Mouse (Mus musculus): ENCODE data around the gene Fam53b. TPM values are rescaled to one million over a fixed set of nuclear protein-coding genes. Genes with fewer than 3 reads are reported as not detected.

The Fam53b gene
- polyA plus RNA-seq, 1 experiment = 22.1 TPM

- Histone ChIP-seq H3K27me3 (replicated peaks) (no peaks in the 10 kb centered on the region), H3K4me1 (peaks cover 90% of the 10 kb centered on the region), H3K4me3 (replicated peaks) (no peak overlapping the region), H3K36me3 (replicated peaks; ENCODE audit: low read length) (peaks cover 43% of the 10 kb centered on the region), H3K9me3 (peaks cover 8% of the 10 kb centered on the region; the same call in 1 of the 2 replicates)
- TF ChIP-seq FLI1 (IDR thresholded peaks at IDR 0.05; ENCODE audit: low read length) (no peak), GATA1 (IDR thresholded peaks at IDR 0.05; ENCODE audit: borderline replicate concordance, low read length) (no peak)
Observed at GRCm38 (mm10) chr7:132702492-132703070, 111.1 kb downstream of the Fam53b start.

- Histone ChIP-seq H3K27me3 (replicated peaks) (no peaks in the 10 kb centered on the region), H3K4me1 (peaks cover 84% of the 10 kb centered on the region), H3K9me3 (peaks cover 9% of the 10 kb centered on the region; the same call in 1 of the 2 replicates), H3K36me3 (replicated peaks; ENCODE audit: low read length) (peaks cover 43% of the 10 kb centered on the region), H3K4me3 (replicated peaks) (no peak overlapping the region)
- TF ChIP-seq GATA1 (IDR thresholded peaks at IDR 0.05; ENCODE audit: borderline replicate concordance, low read length) (no peak), FLI1 (IDR thresholded peaks at IDR 0.05; ENCODE audit: low read length) (no peak)
Observed at GRCm38 (mm10) chr7:132702024-132702423, 111.7 kb downstream of the Fam53b start.

GRCm38 (mm10) chr7:132701412-132701811 lies 112.3 kb downstream of the Fam53b start:
- peaks cover 9% of the 10 kb centered on the region; the same call in 1 of the 2 replicates for H3K9me3 ChIP-seq
- peaks cover 42% of the 10 kb centered on the region for H3K36me3 ChIP-seq (replicated peaks; ENCODE audit: low read length)
- TF ChIP-seq GATA1 (IDR thresholded peaks at IDR 0.05; ENCODE audit: borderline replicate concordance, low read length) = no peak
- no peak for TF ChIP-seq FLI1 (IDR thresholded peaks at IDR 0.05; ENCODE audit: low read length)
- H3K27me3 ChIP-seq (replicated peaks) = no peaks in the 10 kb centered on the region
- peaks cover 85% of the 10 kb centered on the region for H3K4me1 ChIP-seq
- H3K4me3 ChIP-seq (replicated peaks) = no peak overlapping the region

- Histone ChIP-seq H3K4me3 (replicated peaks) (no peak overlapping the region), H3K36me3 (replicated peaks; ENCODE audit: low read length) (peaks cover 34% of the 10 kb centered on the region), H3K4me1 (peaks cover 73% of the 10 kb centered on the region), H3K9me3 (peaks cover 9% of the 10 kb centered on the region; the same call in 1 of the 2 replicates), H3K27me3 (replicated peaks) (no peaks in the 10 kb centered on the region)
- TF ChIP-seq FLI1 (IDR thresholded peaks at IDR 0.05; ENCODE audit: low read length) (no peak), GATA1 (IDR thresholded peaks at IDR 0.05; ENCODE audit: borderline replicate concordance, low read length) (no peak)
Observed at GRCm38 (mm10) chr7:132700107-132700506, 113.6 kb downstream of the Fam53b start.

- no peaks in the 10 kb centered on the region for H3K27me3 ChIP-seq (replicated peaks)
Observed at GRCm38 (mm10) chr7:132699639-132700038, 114.0 kb downstream of the Fam53b start.

GRCm38 (mm10) chr7:132699165-132699564 lies 114.5 kb downstream of the Fam53b start:
- Histone ChIP-seq H3K9me3 (peaks cover 19% of the 10 kb centered on the region), H3K4me1 (peaks cover 64% of the 10 kb centered on the region), H3K36me3 (replicated peaks; ENCODE audit: low read length) (peaks cover 31% of the 10 kb centered on the region), H3K27me3 (replicated peaks) (no peaks in the 10 kb centered on the region), H3K4me3 (replicated peaks) (no peak overlapping the region)
- TF ChIP-seq GATA1 (IDR thresholded peaks at IDR 0.05; ENCODE audit: borderline replicate concordance, low read length) = no peak
- TF ChIP-seq FLI1 (IDR thresholded peaks at IDR 0.05; ENCODE audit: low read length) = no peak

More at GRCm38 (mm10) chr7:132699639-132700038, 114.0 kb downstream of the Fam53b start:
- Histone ChIP-seq H3K4me3 (replicated peaks) (no peak overlapping the region), H3K9me3 (peaks cover 14% of the 10 kb centered on the region), H3K4me1 (peaks cover 68% of the 10 kb centered on the region), H3K36me3 (replicated peaks; ENCODE audit: low read length) (peaks cover 35% of the 10 kb centered on the region)
- no peak for TF ChIP-seq GATA1 (IDR thresholded peaks at IDR 0.05; ENCODE audit: borderline replicate concordance, low read length)
- no peak for TF ChIP-seq FLI1 (IDR thresholded peaks at IDR 0.05; ENCODE audit: low read length)

GRCm38 (mm10) chr7:132698737-132699136 lies 114.9 kb downstream of the Fam53b start:
- TF ChIP-seq GATA1 (IDR thresholded peaks at IDR 0.05; ENCODE audit: borderline replicate concordance, low read length) = no peak
- no peak for TF ChIP-seq FLI1 (IDR thresholded peaks at IDR 0.05; ENCODE audit: low read length)
- peaks cover 61% of the 10 kb centered on the region for H3K4me1 ChIP-seq

GRCm38 (mm10) chr7:132697258-132697796 lies 116.4 kb downstream of the Fam53b start:
- peaks cover 54% of the 10 kb centered on the region for H3K4me1 ChIP-seq

More at GRCm38 (mm10) chr7:132698737-132699136, 114.9 kb downstream of the Fam53b start:
- no peak overlapping the region for H3K4me3 ChIP-seq (replicated peaks)
- H3K9me3 ChIP-seq = peaks cover 20% of the 10 kb centered on the region
- no peaks in the 10 kb centered on the region for H3K27me3 ChIP-seq (replicated peaks)
- peaks cover 28% of the 10 kb centered on the region for H3K36me3 ChIP-seq (replicated peaks; ENCODE audit: low read length)

GRCm38 (mm10) chr7:132693561-132693960 lies 120.1 kb downstream of the Fam53b start:
- H3K9me3 ChIP-seq = peaks cover 16% of the 10 kb centered on the region
- peaks cover 52% of the 10 kb centered on the region for H3K4me1 ChIP-seq
- H3K36me3 ChIP-seq (replicated peaks; ENCODE audit: low read length) = peaks cover 15% of the 10 kb centered on the region
- no peak for TF ChIP-seq GATA1 (IDR thresholded peaks at IDR 0.05; ENCODE audit: borderline replicate concordance, low read length)
- no peak for TF ChIP-seq FLI1 (IDR thresholded peaks at IDR 0.05; ENCODE audit: low read length)
- no peak overlapping the region for H3K4me3 ChIP-seq (replicated peaks)
- H3K27me3 ChIP-seq (replicated peaks) = no peaks in the 10 kb centered on the region

More at GRCm38 (mm10) chr7:132697258-132697796, 116.4 kb downstream of the Fam53b start:
- H3K27me3 ChIP-seq (replicated peaks) = no peaks in the 10 kb centered on the region
- peaks cover 20% of the 10 kb centered on the region for H3K9me3 ChIP-seq
- no peak overlapping the region for H3K4me3 ChIP-seq (replicated peaks)
- peaks cover 27% of the 10 kb centered on the region for H3K36me3 ChIP-seq (replicated peaks; ENCODE audit: low read length)
- no peak for TF ChIP-seq FLI1 (IDR thresholded peaks at IDR 0.05; ENCODE audit: low read length)

GRCm38 (mm10) chr7:132692719-132693118 lies 121.0 kb downstream of the Fam53b start:
- Histone ChIP-seq H3K4me3 (replicated peaks) (no peak overlapping the region), H3K27me3 (replicated peaks) (no peaks in the 10 kb centered on the region), H3K9me3 (peaks cover 13% of the 10 kb centered on the region), H3K36me3 (replicated peaks; ENCODE audit: low read length) (peaks cover 14% of the 10 kb centered on the region), H3K4me1 (peaks cover 57% of the 10 kb centered on the region)
- no peak for TF ChIP-seq GATA1 (IDR thresholded peaks at IDR 0.05; ENCODE audit: borderline replicate concordance, low read length)
- no peak for TF ChIP-seq FLI1 (IDR thresholded peaks at IDR 0.05; ENCODE audit: low read length)

Measured in megakaryocyte, embryonic 14.5 days (primary cell).